Mouse (Mus musculus) embryonic facial prominence, embryonic 14.5 days (tissue): Measurements from ENCODE around the gene Tmem259. TPM values are rescaled to one million over a fixed set of nuclear protein-coding genes. Genes with fewer than 3 reads are reported as not detected.

Experiments
- ATAC-seq: fragments of 200-750 bp; cut with Nextera tagmentation; 2 replicates; pipeline ENCODE4 v1.8.0; 2017; ENCODE audit warnings: low read depth, moderate number of reproducible peaks, moderate TSS enrichment
- DNase-seq: peaks from one replicate; pipeline ENCODE4 v3.0.0-alpha.2; 2015; ENCODE audit warnings: low spot score
- H3K27ac ChIP-seq: fragments of 300-500 bp; sonication (generic); replicated peaks from 2 replicates; pipeline ENCODE4 v1.5.1; 2014; ENCODE audit warnings: low read depth, mild to moderate bottlenecking, low read length, moderate library complexity
- H3K27me3 ChIP-seq: fragments of 300-500 bp; sonication (generic); replicated peaks from 2 replicates; pipeline ENCODE4 v1.6.1; 2014; ENCODE audit warnings: low read length; ENCODE audit not compliant: control insufficient read depth, insufficient read depth
- H3K36me3 ChIP-seq: fragments of 300-500 bp; sonication (generic); 2 replicates; pipeline ENCODE4 v1.6.1; 2014; ENCODE audit warnings: low read length, mixed read lengths; ENCODE audit not compliant: control insufficient read depth, insufficient read depth
- H3K4me1 ChIP-seq: fragments of 300-500 bp; sonication (generic); 2 replicates; pipeline ENCODE4 v1.6.1; 2014; ENCODE audit warnings: antibody characterized with exemption, low read length; ENCODE audit not compliant: control insufficient read depth, insufficient read depth
- H3K4me2 ChIP-seq: fragments of 300-500 bp; sonication (generic); 2 replicates; pipeline ENCODE4 v1.6.1; 2014; ENCODE audit warnings: low read depth, mild to moderate bottlenecking, low read length, moderate library complexity, mixed read lengths
- H3K4me3 ChIP-seq: fragments of 300-500 bp; sonication (generic); 2 replicates; pipeline ENCODE4 v1.5.1; 2014; ENCODE audit warnings: low read depth, mild to moderate bottlenecking, low read length
- H3K9ac ChIP-seq: fragments of 300-500 bp; sonication (generic); 2 replicates; pipeline ENCODE4 v1.6.1; 2014; ENCODE audit warnings: low read depth, mild to moderate bottlenecking, low read length, moderate library complexity, mixed read lengths
- H3K9me3 ChIP-seq: fragments of 300-500 bp; sonication (generic); 2 replicates; pipeline ENCODE4 v1.6.1; 2016; ENCODE audit warnings: low read length; ENCODE audit not compliant: control insufficient read depth
- WGBS: fragments of 180-500 bp; shearing (Covaris S2); extraction: QIAGEN DNeasy Blood & Tissue Kit; methylation state at CpG from one replicate; pipeline ENCODE4 v1.1.7; 2014; 5-methylcytosine and 5-hydroxymethylcytosine counted together
- polyA plus RNA-seq: library from polyadenylated mRNA; unstranded; fragments of >200 nt; fragmentation: Nextera tagmentation; extraction: Ambion mirVana; gene quantifications from 2 replicates; pipeline ENCODE4 v1.2.1, GENCODE M21; 2014

Gene Tmem259
- polyA plus RNA-seq, 1 experiment from 2014 or later, result 22.3 TPM

DNA sequence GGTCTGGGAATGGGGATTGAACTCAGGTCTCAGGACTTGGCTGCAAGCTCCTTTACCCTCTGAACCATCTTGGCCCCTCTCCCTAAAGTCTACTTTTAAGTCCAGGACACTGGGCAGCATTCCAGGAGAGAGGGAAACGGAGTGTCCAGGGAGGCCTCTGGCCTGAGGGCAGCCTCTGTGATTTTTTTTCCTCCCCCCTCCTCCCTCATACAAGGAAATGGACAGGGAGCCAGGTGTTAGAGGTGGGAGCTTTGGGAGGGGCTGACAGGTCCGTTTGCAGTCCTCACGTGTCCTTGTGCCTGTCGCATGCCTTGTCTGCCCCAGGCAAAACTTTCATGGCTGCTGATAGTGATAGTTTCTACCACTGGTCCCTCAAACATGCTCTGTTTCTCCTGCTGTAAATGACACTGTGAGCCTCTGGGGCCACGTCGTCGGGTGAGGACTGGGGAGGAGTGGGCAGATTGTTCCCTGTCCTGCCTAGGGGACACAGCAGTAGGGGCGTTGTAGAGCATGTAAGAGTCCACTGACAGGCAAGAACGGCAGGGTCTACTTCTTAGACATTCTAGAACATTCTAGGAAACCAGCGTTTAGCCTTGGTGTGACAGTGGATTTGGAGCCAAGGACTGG lies 47.7 kb downstream of the Tmem259 start:
- Histone ChIP-seq H3K36me3 (peaks cover 54% of the 10 kb centered on the region), H3K27me3 (no peaks in the 10 kb centered on the region), H3K4me1 (peaks cover 19% of the 10 kb centered on the region), H3K27ac (peak overlapping the region; percentile 29), H3K9ac (peak overlapping the region; percentile 16; the same call in 1 of the 2 replicates), H3K4me2 (no peak overlapping the region), H3K9me3 (no peaks in the 10 kb centered on the region), H3K4me3 (no peak overlapping the region)
- ATAC-seq, result no peak
- no peak for DNase-seq
- 61% methylated on average over 10 of the region's 10 CpGs for WGBS

- DNase-seq (no peak), ATAC-seq (no peak)
- WGBS, result 83% methylated on average over 16 of the region's 16 CpGs
- peaks cover 59% of the 10 kb centered on the region for H3K36me3 ChIP-seq
- H3K9ac ChIP-seq, result no peak overlapping the region
- H3K27me3 ChIP-seq, result no peaks in the 10 kb centered on the region
- no peak overlapping the region for H3K4me3 ChIP-seq
- H3K4me1 ChIP-seq, result peaks cover 19% of the 10 kb centered on the region
- H3K4me2 ChIP-seq, result no peak overlapping the region
- H3K27ac ChIP-seq, result 0 out of 2 replicates have a peak overlapping the region, but pooled peaks have one; percentile 58
- H3K9me3 ChIP-seq, result no peaks in the 10 kb centered on the region
These were observed 49.1 kb downstream of the Tmem259 start for GRCm38 (mm10) chr10:79934794-79935569.

DNA sequence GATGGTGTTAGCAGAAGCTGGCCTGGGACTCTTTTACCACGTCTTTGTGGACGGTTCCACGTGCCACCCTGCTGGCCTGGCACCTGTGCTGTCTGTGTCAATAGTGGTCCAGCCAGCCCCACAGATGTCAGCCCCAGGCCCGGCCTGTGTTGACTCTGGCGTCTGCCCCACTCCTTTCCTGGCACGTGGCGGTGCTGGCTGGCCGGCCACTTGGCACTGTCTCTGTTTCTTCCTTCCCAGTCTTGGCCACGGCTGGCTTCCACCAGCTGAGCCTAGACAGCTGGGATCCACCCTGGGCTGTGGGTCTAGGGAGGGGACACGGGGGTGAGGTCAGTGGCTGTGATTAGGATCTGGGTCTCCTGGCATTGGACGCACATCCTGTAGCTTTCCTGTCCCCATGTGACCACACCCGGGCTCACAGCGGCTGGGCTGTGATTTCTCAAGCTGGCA lies 49.8 kb downstream of the Tmem259 start:
- Histone ChIP-seq H3K4me3 (no peak overlapping the region), H3K9me3 (no peaks in the 10 kb centered on the region), H3K36me3 (peaks cover 59% of the 10 kb centered on the region), H3K4me1 (peaks cover 20% of the 10 kb centered on the region), H3K9ac (0 out of 2 replicates have a peak overlapping the region, but pooled peaks have one; percentile 14), H3K27ac (peak overlapping the region; percentile 58; the same call in 1 of the 2 replicates), H3K4me2 (no peak overlapping the region), H3K27me3 (no peaks in the 10 kb centered on the region)
- peak; percentile 65 for ATAC-seq
- 64% methylated on average over 12 of the region's 13 CpGs for WGBS
- DNase-seq, result peak; percentile 72

DNA sequence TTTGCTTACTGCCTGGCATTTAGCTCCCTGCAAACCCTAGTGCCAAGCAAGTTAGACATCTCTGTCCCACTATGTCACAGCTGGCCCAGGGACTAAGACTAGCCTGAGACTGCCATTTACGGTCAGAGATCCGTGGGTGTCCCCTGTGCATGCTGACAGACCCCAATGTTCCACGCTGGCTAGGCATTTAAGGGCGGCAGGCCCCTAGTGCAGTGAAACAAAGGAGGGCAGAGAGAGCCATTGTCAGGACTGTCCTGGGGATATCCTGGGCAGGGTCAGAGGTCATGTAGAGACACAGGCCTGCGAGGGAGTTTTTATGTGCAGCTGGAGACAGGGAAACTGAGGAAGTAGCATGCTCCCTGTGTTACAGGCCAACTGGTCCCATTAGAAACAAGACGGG lies 50.3 kb downstream of the Tmem259 start:
- no peak for DNase-seq
- WGBS, result 54% methylated on average over 6 of the region's 6 CpGs
- no peak overlapping the region for H3K9ac ChIP-seq
- H3K4me1 ChIP-seq, result peaks cover 25% of the 10 kb centered on the region
- peak overlapping the region; percentile 58; the same call in 1 of the 2 replicates for H3K27ac ChIP-seq
- peaks cover 55% of the 10 kb centered on the region for H3K36me3 ChIP-seq
- ATAC-seq, result no peak
- H3K27me3 ChIP-seq, result no peaks in the 10 kb centered on the region
- no peak overlapping the region for H3K4me2 ChIP-seq
- no peaks in the 10 kb centered on the region for H3K9me3 ChIP-seq
- no peak overlapping the region for H3K4me3 ChIP-seq

GRCm38 (mm10) chr10:79933145-79933679 lies 50.9 kb downstream of the Tmem259 start:
- ATAC-seq (no peak), DNase-seq (no peak)
- WGBS, result 33% methylated on average over 8 of the region's 9 CpGs
- H3K9ac ChIP-seq, result no peak overlapping the region
- no peaks in the 10 kb centered on the region for H3K27me3 ChIP-seq
- no peak overlapping the region for H3K4me3 ChIP-seq
- H3K9me3 ChIP-seq, result no peaks in the 10 kb centered on the region
- peaks cover 54% of the 10 kb centered on the region for H3K36me3 ChIP-seq
- H3K27ac ChIP-seq, result no peak overlapping the region
- peaks cover 26% of the 10 kb centered on the region for H3K4me1 ChIP-seq
- H3K4me2 ChIP-seq, result no peak overlapping the region

DNA sequence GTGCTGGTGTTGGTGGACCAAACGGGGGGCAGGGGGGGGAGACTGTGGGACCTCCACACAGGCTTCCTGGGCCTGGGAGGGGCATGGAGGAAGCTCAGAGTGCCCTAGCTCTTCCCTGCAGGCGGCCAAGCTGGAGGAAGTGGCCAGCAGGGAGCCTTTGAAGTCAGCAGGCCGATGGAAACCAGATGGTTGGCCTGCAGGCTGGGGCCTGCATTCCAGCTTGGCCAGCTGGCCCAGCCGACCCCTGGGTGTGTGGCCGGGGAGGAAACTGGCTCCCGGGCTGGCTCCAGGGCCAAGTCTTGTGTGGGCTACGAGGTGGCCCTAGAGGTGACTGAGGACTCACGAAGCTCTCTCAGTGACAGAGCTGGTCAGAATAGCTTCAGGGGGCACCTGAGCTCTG lies 51.4 kb downstream of the Tmem259 start:
- H3K4me1 ChIP-seq, result peaks cover 26% of the 10 kb centered on the region
- 16% methylated on average over 6 of the region's 8 CpGs for WGBS
- no peaks in the 10 kb centered on the region for H3K27me3 ChIP-seq
- ATAC-seq (no peak), DNase-seq (peak; percentile 72)
- H3K9me3 ChIP-seq, result no peaks in the 10 kb centered on the region
- no peak overlapping the region; the same call in 1 of the 2 replicates for H3K4me3 ChIP-seq
- 0 out of 2 replicates have a peak overlapping the region, but pooled peaks have one; percentile 19 for H3K4me2 ChIP-seq
- peaks cover 49% of the 10 kb centered on the region for H3K36me3 ChIP-seq
- 0 out of 2 replicates have a peak overlapping the region, but pooled peaks have one; percentile 44 for H3K27ac ChIP-seq
- peak overlapping the region; percentile 31; the same call in 1 of the 2 replicates for H3K9ac ChIP-seq

DNA sequence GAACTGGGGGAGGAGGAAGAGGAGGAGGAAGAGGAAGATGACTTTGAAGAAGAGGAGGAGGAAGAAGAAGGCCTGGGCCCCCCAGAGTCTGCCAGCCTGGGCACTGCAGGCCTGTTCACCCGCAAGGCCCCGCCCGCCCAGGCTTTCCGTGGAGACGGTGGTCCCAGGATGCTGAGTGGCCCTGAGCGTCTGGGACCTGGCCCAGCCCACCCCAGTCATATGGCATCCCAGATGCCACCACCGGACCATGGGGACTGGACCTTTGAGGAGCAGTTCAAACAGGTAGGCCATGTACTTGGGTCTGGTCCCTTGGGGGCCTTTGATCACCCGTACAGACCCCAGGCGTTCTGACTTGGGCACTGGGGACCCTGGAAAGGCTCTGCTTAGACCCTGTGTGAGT lies 52.3 kb downstream of the Tmem259 start:
- no peak for ATAC-seq
- no peaks in the 10 kb centered on the region for H3K9me3 ChIP-seq
- H3K27me3 ChIP-seq, result no peaks in the 10 kb centered on the region
- no peak overlapping the region for H3K27ac ChIP-seq
- peaks cover 42% of the 10 kb centered on the region for H3K36me3 ChIP-seq
- peaks cover 26% of the 10 kb centered on the region for H3K4me1 ChIP-seq
- no peak overlapping the region for H3K9ac ChIP-seq
- no peak overlapping the region for H3K4me2 ChIP-seq
- H3K4me3 ChIP-seq, result no peak overlapping the region
- WGBS, result 60% methylated on average over 4 of the region's 9 CpGs
- DNase-seq, result no peak

DNA sequence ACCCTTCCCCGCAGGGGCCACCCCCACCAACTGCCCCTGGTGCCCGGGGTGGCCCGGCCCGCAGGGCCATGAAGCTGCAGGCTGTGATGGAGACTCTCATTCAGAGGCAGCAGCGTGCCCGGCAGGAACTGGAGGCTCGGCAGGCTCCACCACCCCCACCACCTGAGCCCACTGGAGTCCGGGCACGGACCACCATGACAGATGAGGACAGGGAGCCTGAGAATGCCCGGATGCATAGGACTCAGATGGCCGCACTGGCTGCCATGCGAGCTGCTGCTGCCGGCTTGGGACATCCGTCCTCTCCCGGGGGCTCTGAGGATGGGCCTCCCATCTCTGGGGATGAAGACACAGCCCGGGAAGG lies 53.3 kb downstream of the Tmem259 start:
- ATAC-seq (no peak), DNase-seq (no peak)
- Histone ChIP-seq H3K4me1 (peaks cover 25% of the 10 kb centered on the region), H3K4me2 (no peak overlapping the region), H3K9ac (no peak overlapping the region), H3K9me3 (no peaks in the 10 kb centered on the region), H3K4me3 (no peak overlapping the region), H3K27me3 (no peaks in the 10 kb centered on the region), H3K27ac (no peak overlapping the region), H3K36me3 (peaks cover 42% of the 10 kb centered on the region)
- 87% methylated on average over 15 of the region's 16 CpGs for WGBS
